Mouse (Mus musculus) CH12.LX (cell line): Measurements from ENCODE around the gene Vps29.

Experiments
- CTCF ChIP-seq, 2 experiments: IDR thresholded peaks in 1 of 2; conservative IDR thresholded peaks in 1 of 2; 2 replicates each; pipeline ENCODE4 v1.5.1; 2011 to 2012; ENCODE audit warnings: low read depth in 2 of 2, low read length in 2 of 2, improper control_type of control experiment in 1 of 2, inconsistent platforms in 1 of 2, mild to moderate bottlenecking in 1 of 2, moderate library complexity in 1 of 2
- ELF1 ChIP-seq: IDR thresholded peaks from 2 replicates; pipeline ENCODE4 v1.6.1; 2014; ENCODE audit warnings: low read depth, mild to moderate bottlenecking, inconsistent platforms, low read length, improper control_type of control experiment
- EP300 ChIP-seq: IDR thresholded peaks from 2 replicates; pipeline ENCODE4 v1.6.1; 2011; ENCODE audit warnings: low read length, improper control_type of control experiment
- JUN ChIP-seq: IDR thresholded peaks from 2 replicates; pipeline ENCODE4 v1.6.1; 2011; ENCODE audit warnings: low read depth, mild to moderate bottlenecking, low read length, improper control_type of control experiment, moderate library complexity; ENCODE audit not compliant: insufficient read depth
- KAT2A ChIP-seq: IDR thresholded peaks from 2 replicates; pipeline ENCODE4 v1.6.1; 2012; ENCODE audit warnings: low read length, improper control_type of control experiment, inconsistent platforms; ENCODE audit not compliant: insufficient replicate concordance
- MAFK ChIP-seq: IDR thresholded peaks from 2 replicates; pipeline ENCODE4 v1.6.1; 2011; ENCODE audit warnings: low read length, improper control_type of control experiment; ENCODE audit not compliant: insufficient replicate concordance
- MAX ChIP-seq: IDR thresholded peaks from 2 replicates; pipeline ENCODE4 v1.6.1; 2011; ENCODE audit warnings: low read length, improper control_type of control experiment
- MAZ ChIP-seq: IDR thresholded peaks from 2 replicates; pipeline ENCODE4 v1.6.1; 2012; ENCODE audit warnings: low read depth, mild to moderate bottlenecking, inconsistent platforms, low read length, improper control_type of control experiment, moderate library complexity
- POLR2A ChIP-seq: IDR thresholded peaks from 2 replicates; pipeline ENCODE4 v1.6.1; 2011; ENCODE audit warnings: low read depth, mild to moderate bottlenecking, improper control_type of control experiment, low read length
- SIN3A ChIP-seq: IDR thresholded peaks from 2 replicates; pipeline ENCODE4 v1.6.1; 2012; ENCODE audit warnings: low read length, improper control_type of control experiment, inconsistent platforms
- SMC3 ChIP-seq: IDR thresholded peaks from 2 replicates; pipeline ENCODE4 v1.6.1; 2011; ENCODE audit warnings: low read depth, low read length, improper control_type of control experiment
- USF1 ChIP-seq: IDR thresholded peaks from 2 replicates; pipeline ENCODE4 v1.6.1; 2014; ENCODE audit warnings: low read depth, mild to moderate bottlenecking, inconsistent platforms, low read length, improper control_type of control experiment
- ZC3H11A ChIP-seq: IDR thresholded peaks from 2 replicates; pipeline ENCODE4 v1.6.1; 2012; ENCODE audit warnings: low read depth, mild to moderate bottlenecking, inconsistent platforms, low read length, improper control_type of control experiment
- ZMIZ1 ChIP-seq: IDR thresholded peaks from 2 replicates; pipeline ENCODE4 v1.6.1; 2012; ENCODE audit warnings: low read depth, mild to moderate bottlenecking, inconsistent platforms, low read length, improper control_type of control experiment

- TF ChIP-seq CTCF (conservative IDR thresholded peaks at IDR 0.05 in 1 of 2, IDR thresholded peaks at IDR 0.05 in 1 of 2; ENCODE audit: low read depth in 2 of 2, low read length in 2 of 2) (no peak), ZC3H11A (no peak), JUN (no peak), SIN3A (no peak), USF1 (no peak), EP300 (no peak), MAZ (no peak), MAFK (no peak), POLR2A (no peak), SMC3 (no peak), MAX (no peak), KAT2A (no peak), ELF1 (no peak), ZMIZ1 (no peak)
Measured at GRCm38 (mm10) chr5:122306536-122306935, 47.6 kb upstream of the Vps29 start.
